Mouse (Mus musculus): ENCODE data around the gene Olfr535.

GRCm38 (mm10) chr7:140443141-140443540 lies 40.9 kb upstream of the Olfr535 start:
- TF ChIP-seq POLR2A (IDR thresholded peaks at IDR 0.05; ENCODE audit: low read depth, low read length) (no peak), CTCF (IDR thresholded peaks at IDR 0.05; ENCODE audit: extremely low read depth, insufficient read length, insufficient replicate concordance, low read depth, low read length) (no peak)

Measured in small intestine, adult 2 months (tissue).